Mouse (Mus musculus) kidney, adult 2 months (tissue): ENCODE measurements at regions not wholly inside any gene's neighbourhood (a gene's known extent, or its start where the extent isn't known, plus 50 kb on each side); places are given as distances from the start of the nearest gene placed in this dataset.

ENCODE experiments used
- DNase-seq: peaks from one replicate; pipeline ENCODE4 v3.0.0; 2021
- H3K27ac ChIP-seq: fragments of 200-500 bp; 2 replicates; pipeline ENCODE4 v1.5.1; 2012; ENCODE audit warnings: low read depth, low read length, control low read depth, inconsistent platforms; ENCODE audit not compliant: insufficient read depth
- H3K27me3 ChIP-seq: fragments of 200-500 bp; replicated peaks from 2 replicates; pipeline ENCODE4 v1.6.1; 2012; ENCODE audit warnings: mild to moderate bottlenecking, moderate library complexity, low read length, inconsistent platforms; ENCODE audit not compliant: control insufficient read depth, insufficient read depth
- H3K36me3 ChIP-seq: fragments of 200-500 bp; 2 replicates; pipeline ENCODE4 v1.6.1; 2012; ENCODE audit warnings: mild to moderate bottlenecking, moderate library complexity, low read length, inconsistent platforms; ENCODE audit not compliant: control insufficient read depth, insufficient read depth
- H3K4me1 ChIP-seq: fragments of 200-500 bp; 2 replicates; pipeline ENCODE4 v1.6.1; 2011; ENCODE audit warnings: low read length; ENCODE audit not compliant: control insufficient read depth, insufficient read depth
- H3K4me3 ChIP-seq: fragments of 200-500 bp; 2 replicates; pipeline ENCODE4 v1.5.1; 2011; ENCODE audit warnings: mild to moderate bottlenecking, low read depth, low read length, control low read depth; ENCODE audit not compliant: insufficient read depth
- CTCF ChIP-seq: fragments of 200-500 bp; conservative IDR thresholded peaks from 2 replicates; pipeline ENCODE4 v1.5.1; 2011; ENCODE audit warnings: low read depth, mild to moderate bottlenecking, control low read depth, low read length, moderate library complexity, mixed read lengths; ENCODE audit not compliant: insufficient read depth, insufficient read length
- POLR2A ChIP-seq: fragments of 200-500 bp; IDR thresholded peaks from one replicate; pipeline ENCODE4 v1.6.1; 2011; ENCODE audit warnings: low read depth, low read length, control low read depth
- WGBS: fragments of 180-500 bp; shearing (Covaris S2); methylation state at CpG from one replicate; pipeline ENCODE4 v1.1.7; 2018; 5-methylcytosine and 5-hydroxymethylcytosine counted together

DNA sequence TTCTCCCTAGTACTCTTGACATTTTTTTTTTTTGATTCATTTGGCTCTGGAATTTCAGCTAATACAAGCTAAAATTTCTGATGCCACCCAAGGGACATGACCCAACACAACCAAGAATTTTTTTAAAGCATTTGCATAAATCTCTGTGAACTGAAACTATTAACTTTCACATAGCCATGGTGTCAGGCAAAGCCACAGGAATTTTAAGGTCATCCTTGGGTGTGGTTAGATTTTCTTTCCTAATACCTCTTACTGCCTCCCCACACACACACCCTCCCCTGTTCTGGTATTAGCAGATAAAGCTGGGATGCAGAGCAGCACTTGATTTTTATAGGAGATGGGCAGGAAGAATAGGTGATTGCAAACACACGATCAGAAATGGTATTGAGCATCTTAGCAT lies 150.9 kb upstream of the Tmco5 start:
- Histone ChIP-seq H3K27me3 (no peaks in the 10 kb centered on the region), H3K27ac (no peak overlapping the region), H3K4me3 (no peak overlapping the region), H3K36me3 (no peaks in the 10 kb centered on the region), H3K4me1 (no peaks in the 10 kb centered on the region)
- WGBS, result 66% methylated on average over 1 of the region's 1 CpGs
- no peak for TF ChIP-seq CTCF
- TF ChIP-seq POLR2A, result no peak
- no peak for DNase-seq

DNA sequence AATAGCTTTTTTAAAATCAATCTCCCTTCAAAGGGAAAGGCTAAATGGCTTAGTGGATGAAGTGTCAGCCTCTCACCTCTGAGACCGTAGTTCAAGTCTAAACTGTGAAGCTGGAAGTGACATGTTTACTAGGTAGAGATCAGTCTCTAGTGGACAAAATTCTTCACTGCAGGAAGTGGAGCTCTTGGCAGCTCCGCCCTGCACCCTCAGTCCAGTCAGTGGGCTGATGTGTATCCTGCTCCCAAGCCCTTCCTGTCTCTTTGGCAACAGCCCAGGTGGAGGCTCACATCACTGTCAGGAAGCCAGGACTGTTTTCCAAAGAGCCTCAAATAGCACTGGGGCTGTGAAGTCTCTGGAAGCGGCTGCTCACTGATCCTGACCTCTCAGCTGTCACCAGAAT lies 142.8 kb upstream of the Tmco5 start:
- TF ChIP-seq POLR2A (no peak), CTCF (no peak; the same call in 1 of the 2 replicates)
- Histone ChIP-seq H3K27me3 (no peaks in the 10 kb centered on the region), H3K4me1 (no peaks in the 10 kb centered on the region), H3K27ac (no peak overlapping the region), H3K4me3 (no peak overlapping the region), H3K36me3 (no peaks in the 10 kb centered on the region)
- peak; percentile 92 for DNase-seq
- 10% methylated on average over 3 of the region's 3 CpGs for WGBS

- no peak for DNase-seq
- Histone ChIP-seq H3K36me3 (no peaks in the 10 kb centered on the region), H3K27me3 (no peaks in the 10 kb centered on the region), H3K4me3 (no peak overlapping the region), H3K27ac (no peak overlapping the region), H3K4me1 (no peaks in the 10 kb centered on the region)
- WGBS, result 72% methylated on average over 15 of the region's 15 CpGs
- TF ChIP-seq CTCF (no peak), POLR2A (no peak)
Observed at GRCm38 (mm10) chr2:116768459-116769047, 109.9 kb upstream of the Tmco5 start.

DNA sequence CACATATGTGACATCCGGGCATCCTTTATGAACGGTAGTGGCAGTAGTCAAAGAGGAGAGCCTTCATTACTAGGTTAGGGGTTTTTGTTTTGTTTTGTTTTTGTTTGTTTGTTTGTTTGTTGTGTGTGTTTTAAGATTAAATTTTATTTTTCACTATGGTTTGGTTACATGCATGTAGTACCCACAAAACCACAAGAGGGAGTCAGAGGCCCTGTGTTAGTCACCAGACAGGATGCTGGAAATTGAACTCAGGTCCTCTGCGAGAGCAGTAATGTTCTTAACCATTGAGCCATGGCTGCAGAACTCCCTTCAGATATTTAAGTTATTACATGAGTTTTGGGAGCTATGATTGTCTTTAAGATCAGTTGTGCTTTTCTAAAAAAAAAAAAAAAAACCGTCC lies 109.3 kb upstream of the Tmco5 start:
- H3K4me3 ChIP-seq, result no peak overlapping the region
- H3K4me1 ChIP-seq, result no peaks in the 10 kb centered on the region
- H3K27me3 ChIP-seq, result no peaks in the 10 kb centered on the region
- H3K36me3 ChIP-seq, result no peaks in the 10 kb centered on the region
- DNase-seq, result peak; percentile 3
- no peak for TF ChIP-seq POLR2A
- no peak for TF ChIP-seq CTCF
- WGBS, result 81% methylated on average over 4 of the region's 4 CpGs
- H3K27ac ChIP-seq, result no peak overlapping the region

- Histone ChIP-seq H3K4me3 (no peak overlapping the region), H3K4me1 (no peaks in the 10 kb centered on the region), H3K27ac (no peak overlapping the region), H3K36me3 (no peaks in the 10 kb centered on the region), H3K27me3 (no peaks in the 10 kb centered on the region)
- DNase-seq, result no peak
- WGBS, result 89% methylated on average over 6 of the region's 6 CpGs
- TF ChIP-seq CTCF, result no peak
- no peak for TF ChIP-seq POLR2A
Observed at GRCm38 (mm10) chr2:116772569-116772968, 105.9 kb upstream of the Tmco5 start.

GRCm38 (mm10) chr2:116800141-116800540 lies 78.3 kb upstream of the Tmco5 start:
- no peak for DNase-seq
- no peaks in the 10 kb centered on the region for H3K27me3 ChIP-seq
- H3K36me3 ChIP-seq, result no peaks in the 10 kb centered on the region
- H3K4me1 ChIP-seq, result no peaks in the 10 kb centered on the region
- no peak overlapping the region for H3K4me3 ChIP-seq
- no peak overlapping the region for H3K27ac ChIP-seq
- no peak for TF ChIP-seq POLR2A
- 82% methylated on average over 2 of the region's 2 CpGs for WGBS

DNA sequence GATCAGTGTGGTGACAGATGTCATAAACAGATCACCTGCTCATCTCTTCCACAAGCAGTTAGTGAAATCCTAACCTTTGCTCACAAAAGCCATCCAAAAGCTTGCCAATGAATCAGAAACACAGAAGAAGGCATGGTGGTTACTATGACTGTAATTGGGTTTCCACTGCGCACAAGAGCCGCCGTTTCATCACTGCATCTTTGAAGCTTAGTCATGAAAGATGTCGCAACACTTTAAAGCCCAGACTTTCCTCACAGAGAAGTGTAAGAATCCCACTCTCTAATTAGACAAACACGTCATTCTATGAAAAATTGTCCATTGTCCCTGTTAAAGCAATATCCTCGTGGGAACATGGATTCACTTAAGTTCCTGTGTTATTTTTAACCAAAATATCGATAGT lies 76.9 kb upstream of the Tmco5 start:
- WGBS, result 82% methylated on average over 7 of the region's 7 CpGs
- H3K4me1 ChIP-seq, result no peaks in the 10 kb centered on the region
- no peak for TF ChIP-seq POLR2A

GRCm38 (mm10) chr2:116807207-116807606 lies 71.3 kb upstream of the Tmco5 start:
- no peak for DNase-seq
- no peak overlapping the region for H3K27ac ChIP-seq
- no peaks in the 10 kb centered on the region for H3K4me1 ChIP-seq
- H3K36me3 ChIP-seq, result no peaks in the 10 kb centered on the region
- TF ChIP-seq POLR2A (no peak), CTCF (no peak)
- H3K4me3 ChIP-seq, result no peak overlapping the region
- 91% methylated on average over 3 of the region's 3 CpGs for WGBS
- H3K27me3 ChIP-seq, result no peaks in the 10 kb centered on the region; the same call in 1 of the 2 replicates

More for the DNA sequence above, 76.9 kb upstream of the Tmco5 start:
- no peaks in the 10 kb centered on the region for H3K27me3 ChIP-seq
- no peak for DNase-seq
- no peak overlapping the region for H3K4me3 ChIP-seq
- H3K36me3 ChIP-seq, result no peaks in the 10 kb centered on the region
- H3K27ac ChIP-seq, result no peak overlapping the region
